Mouse (Mus musculus) stomach, embryonic 16.5 days (tissue): ENCODE data around the gene Il27ra. TPM values are rescaled to one million over a fixed set of nuclear protein-coding genes. Genes with fewer than 3 reads are reported as not detected.
A peak's percentile ranks its signal among the peaks of the same experiment; 100 is the strongest.

Experiments used
- ATAC-seq: fragments of 200-750 bp; cut with Nextera tagmentation; 2 replicates; pipeline ENCODE4 v1.8.0; 2017; ENCODE audit warnings: moderate number of reproducible peaks, moderate TSS enrichment; ENCODE audit not compliant: insufficient read depth, low FRiP score
- H3K27ac ChIP-seq: fragments of 300-500 bp; sonication (generic); 2 replicates; pipeline ENCODE4 v1.5.1; 2014; ENCODE audit warnings: low read length
- H3K27me3 ChIP-seq: fragments of 300-500 bp; sonication (generic); 2 replicates; pipeline ENCODE4 v1.6.1; 2014; ENCODE audit warnings: low read length, control low read depth, mixed read lengths; ENCODE audit not compliant: control insufficient read depth, insufficient read depth
- H3K36me3 ChIP-seq: fragments of 300-500 bp; sonication (generic); 2 replicates; pipeline ENCODE4 v1.6.1; 2014; ENCODE audit warnings: low read length; ENCODE audit not compliant: control insufficient read depth, insufficient read depth
- H3K4me1 ChIP-seq: fragments of 300-500 bp; sonication (generic); 2 replicates; pipeline ENCODE4 v1.6.1; 2014; ENCODE audit warnings: low read length, control low read depth, mixed read lengths; ENCODE audit not compliant: control insufficient read depth, insufficient read depth
- H3K4me2 ChIP-seq: fragments of 300-500 bp; sonication (generic); 2 replicates; pipeline ENCODE4 v1.6.1; 2014; ENCODE audit warnings: low read depth, low read length, mixed read lengths
- H3K4me3 ChIP-seq: fragments of 300-500 bp; sonication (generic); replicated peaks from 2 replicates; pipeline ENCODE4 v1.5.1; 2014; ENCODE audit warnings: mild to moderate bottlenecking, low read length
- H3K9ac ChIP-seq: fragments of 300-500 bp; sonication (generic); 2 replicates; pipeline ENCODE4 v1.6.1; 2014; ENCODE audit warnings: low read length
- H3K9me3 ChIP-seq: fragments of 300-500 bp; sonication (generic); replicated peaks from 2 replicates; pipeline ENCODE4 v1.6.1; 2016; ENCODE audit warnings: low read length, control low read depth; ENCODE audit not compliant: control insufficient read depth
- WGBS: fragments of 180-500 bp; shearing (Covaris S2); extraction: QIAGEN DNeasy Blood & Tissue Kit; methylation state at CpG from one replicate; pipeline ENCODE4 v1.1.7; 2014; 5-methylcytosine and 5-hydroxymethylcytosine counted together
- polyA plus RNA-seq: library from polyadenylated mRNA; unstranded; fragments of >200 nt; fragmentation: Nextera tagmentation; extraction: Ambion mirVana; gene quantifications from 2 replicates; pipeline ENCODE4 v1.2.1, GENCODE M21; 2015

The Il27ra gene
- polyA plus RNA-seq, 1 experiment from 2014 or later, result 1.3 TPM

DNA sequence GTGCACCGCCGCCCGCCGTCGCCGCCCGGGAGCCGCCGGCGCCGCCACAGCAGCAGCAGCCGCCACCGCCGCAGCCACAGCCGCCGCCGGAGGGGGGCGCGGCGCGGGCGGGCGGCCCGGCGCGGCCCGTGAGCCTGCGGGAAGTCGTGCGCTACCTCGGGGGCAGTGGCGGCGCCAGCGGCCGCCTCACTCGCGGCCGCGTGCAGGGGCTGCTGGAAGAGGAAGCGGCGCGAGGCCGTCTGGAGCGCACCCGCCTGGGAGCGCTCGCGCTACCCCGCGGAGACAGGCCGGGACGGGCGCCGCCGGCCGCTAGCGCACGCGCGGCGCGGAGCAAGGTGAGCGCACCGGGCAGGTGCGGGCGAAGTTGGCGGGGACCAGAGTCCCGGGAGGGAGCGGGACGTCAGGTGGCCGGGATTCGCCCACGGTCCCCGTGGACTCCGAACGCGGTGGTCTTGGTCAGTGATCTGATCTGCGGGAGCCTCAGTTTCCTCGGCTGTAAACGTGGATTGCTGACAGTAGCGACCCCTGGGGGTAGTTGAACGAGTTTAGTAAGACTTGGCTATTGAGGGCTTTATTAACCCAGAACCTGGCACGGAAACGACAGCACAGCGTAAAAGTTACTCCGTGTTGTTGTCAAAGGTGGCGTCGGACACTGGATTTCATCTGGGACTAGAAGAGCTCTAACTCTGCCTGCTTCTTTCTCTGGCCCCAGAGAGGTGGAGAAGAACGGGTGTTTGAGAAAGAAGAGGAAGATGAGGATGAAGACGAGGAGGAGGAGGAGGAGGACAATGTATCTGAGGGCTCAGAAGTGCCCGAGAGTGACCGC lies 43.9 kb downstream of the Il27ra start:
- peak overlapping the region; percentile 98 for H3K27ac ChIP-seq
- H3K36me3 ChIP-seq, result peaks cover 7% of the 10 kb centered on the region; the same call in 1 of the 2 replicates
- peak overlapping the region; percentile 83 for H3K4me3 ChIP-seq
- ATAC-seq, result no peak
- peak overlapping the region; percentile 84 for H3K4me2 ChIP-seq
- H3K4me1 ChIP-seq, result peaks cover 20% of the 10 kb centered on the region
- no peaks in the 10 kb centered on the region for H3K9me3 ChIP-seq
- 2% methylated on average over 69 of the region's 92 CpGs for WGBS
- H3K9ac ChIP-seq, result peak overlapping the region; percentile 89
- H3K27me3 ChIP-seq, result no peaks in the 10 kb centered on the region

DNA sequence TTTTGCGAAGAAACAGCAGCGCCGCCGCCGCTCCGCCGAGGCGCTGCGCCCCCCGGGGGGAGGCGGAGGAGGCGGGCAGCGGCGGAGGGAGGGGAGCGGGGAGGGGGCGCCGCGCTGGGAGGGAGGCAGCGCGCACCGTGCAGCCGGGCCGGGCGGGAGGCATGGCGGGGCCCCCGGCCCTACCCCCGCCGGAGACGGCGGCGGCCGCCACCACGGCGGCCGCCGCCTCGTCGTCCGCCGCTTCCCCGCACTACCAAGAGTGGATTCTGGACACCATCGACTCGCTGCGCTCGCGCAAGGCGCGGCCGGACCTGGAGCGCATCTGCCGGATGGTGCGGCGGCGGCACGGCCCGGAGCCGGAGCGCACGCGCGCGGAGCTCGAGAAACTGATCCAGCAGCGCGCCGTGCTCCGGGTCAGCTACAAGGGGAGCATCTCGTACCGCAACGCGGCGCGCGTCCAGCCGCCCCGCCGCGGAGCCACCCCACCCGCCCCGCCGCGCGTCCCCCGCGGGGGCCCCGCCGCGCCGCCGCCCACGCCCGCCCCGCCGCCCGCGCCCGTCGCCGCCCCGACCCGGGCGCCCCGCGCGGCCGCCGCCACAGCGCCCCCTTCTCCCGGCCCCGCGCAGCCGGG lies 44.8 kb downstream of the Il27ra start, which contains the start of gene Samd1:
Gene Samd1, plus strand, starts transcription at position 162 of the 631 bp plus-strand sequence.
- Histone ChIP-seq H3K4me3 (peak within 1 kb of the TSS; percentile 83), H3K9me3 (no peaks in the 10 kb centered on the region), H3K9ac (peak within 1 kb of the TSS; percentile 89), H3K36me3 (peaks cover 7% of the 10 kb centered on the region; the same call in 1 of the 2 replicates), H3K4me1 (peaks cover 20% of the 10 kb centered on the region), H3K4me2 (peak within 1 kb of the TSS; percentile 86), H3K27ac (peak within 1 kb of the TSS; percentile 98), H3K27me3 (no peaks in the 10 kb centered on the region)
- no peak for ATAC-seq
- WGBS, result under 1% methylated on average over 68 of the region's 112 CpGs

- ATAC-seq, result peak; percentile 91
- H3K36me3 ChIP-seq, result peaks cover 7% of the 10 kb centered on the region; the same call in 1 of the 2 replicates
- peaks cover 20% of the 10 kb centered on the region for H3K4me1 ChIP-seq
- H3K9ac ChIP-seq, result peak overlapping the region; percentile 89
- WGBS, result 2% methylated on average over 66 of the region's 103 CpGs
- H3K4me2 ChIP-seq, result peak overlapping the region; percentile 86
- no peaks in the 10 kb centered on the region for H3K9me3 ChIP-seq
- peak overlapping the region; percentile 98 for H3K27ac ChIP-seq
- no peaks in the 10 kb centered on the region for H3K27me3 ChIP-seq
- peak overlapping the region; percentile 83 for H3K4me3 ChIP-seq
These were observed 45.6 kb downstream of the Il27ra start for GRCm38 (mm10) chr8:83996567-83997505.

GRCm38 (mm10) chr8:83995973-83996372 lies 46.4 kb downstream of the Il27ra start:
- Histone ChIP-seq H3K9ac (no peak overlapping the region; the same call in 1 of the 2 replicates), H3K4me1 (peaks cover 16% of the 10 kb centered on the region), H3K27ac (no peak overlapping the region), H3K36me3 (0 out of 2 replicates have a peak, but pooled peaks cover 8% of the 10 kb centered on the region), H3K27me3 (no peaks in the 10 kb centered on the region), H3K4me3 (peak overlapping the region; percentile 83), H3K9me3 (no peaks in the 10 kb centered on the region), H3K4me2 (peak overlapping the region; percentile 86)
- WGBS, result 25% methylated on average over 12 of the region's 12 CpGs
- ATAC-seq, result no peak

DNA sequence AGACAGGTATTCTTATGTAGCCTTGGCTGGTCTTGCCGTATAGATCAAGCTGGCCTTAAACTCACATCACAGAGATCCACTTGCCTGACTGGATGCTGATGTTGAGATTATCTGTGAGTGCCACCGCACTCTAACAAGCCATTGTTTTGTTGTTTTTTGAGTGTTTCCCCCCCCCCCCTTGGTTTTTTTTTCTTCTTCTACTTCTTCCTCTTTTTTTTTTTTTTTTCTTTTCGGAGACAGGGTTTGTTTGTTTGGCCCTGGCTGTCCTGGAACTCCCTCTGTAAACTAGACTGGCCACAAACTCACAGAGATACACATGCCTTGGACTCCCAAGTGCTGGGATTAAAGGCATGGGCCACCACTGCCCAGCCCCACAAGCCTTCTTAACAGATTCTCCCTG lies 48.4 kb downstream of the Il27ra start:
- H3K4me3 ChIP-seq, result no peak overlapping the region
- WGBS, result 71% methylated on average over 3 of the region's 3 CpGs
- no peak overlapping the region for H3K4me2 ChIP-seq
- peaks cover 5% of the 10 kb centered on the region for H3K4me1 ChIP-seq
- H3K27me3 ChIP-seq, result no peaks in the 10 kb centered on the region
- 0 out of 2 replicates have a peak, but pooled peaks cover 3% of the 10 kb centered on the region for H3K36me3 ChIP-seq
- no peak overlapping the region for H3K9ac ChIP-seq
- no peaks in the 10 kb centered on the region for H3K9me3 ChIP-seq
- ATAC-seq, result no peak
- no peak overlapping the region for H3K27ac ChIP-seq

DNA sequence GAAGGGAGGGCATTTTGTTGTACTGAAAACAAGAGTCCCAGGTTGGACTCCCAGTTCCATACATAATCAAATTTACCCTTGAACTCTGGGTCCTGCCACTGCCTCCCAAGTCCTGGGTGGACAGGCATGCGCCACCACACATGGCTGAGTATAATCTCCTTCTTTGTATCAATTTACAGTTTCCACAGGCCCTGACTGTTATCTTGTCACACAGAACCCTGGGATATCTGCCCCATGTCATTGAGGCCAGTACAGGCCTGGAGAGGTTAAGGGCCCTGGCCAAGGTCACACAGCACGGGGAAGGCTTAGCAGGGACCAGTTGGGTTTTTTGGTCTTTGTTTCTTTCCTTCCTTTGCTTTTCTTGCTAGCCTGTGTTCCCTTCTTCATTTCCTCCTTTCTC lies 49.9 kb downstream of the Il27ra start:
- Histone ChIP-seq H3K4me2 (no peak overlapping the region), H3K9ac (no peak overlapping the region), H3K27me3 (no peaks in the 10 kb centered on the region), H3K27ac (no peak overlapping the region), H3K36me3 (peaks cover 5% of the 10 kb centered on the region; the same call in 1 of the 2 replicates), H3K4me3 (no peak overlapping the region), H3K4me1 (no peaks in the 10 kb centered on the region), H3K9me3 (no peaks in the 10 kb centered on the region)
- no peak for ATAC-seq
- 82% methylated on average over 2 of the region's 2 CpGs for WGBS

DNA sequence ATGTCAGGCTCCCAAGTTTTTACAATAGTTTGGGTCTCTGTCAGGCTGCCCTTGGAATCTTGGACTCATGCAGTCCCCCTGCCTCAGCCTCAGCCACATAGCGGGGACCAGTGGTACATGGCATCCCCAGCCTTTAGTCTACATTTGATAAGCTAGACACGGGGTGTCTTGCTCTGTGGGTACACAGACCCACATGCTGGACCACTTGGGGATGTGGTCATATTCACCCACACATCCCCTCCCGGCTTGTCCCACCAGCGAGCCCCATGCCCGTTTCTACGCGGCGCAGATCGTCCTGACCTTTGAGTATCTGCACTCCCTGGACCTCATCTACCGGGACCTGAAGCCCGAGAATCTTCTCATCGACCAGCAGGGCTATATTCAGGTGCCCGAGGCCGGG lies 52.2 kb downstream of the Il27ra start:
- Histone ChIP-seq H3K36me3 (peaks cover 18% of the 10 kb centered on the region), H3K27ac (no peak overlapping the region), H3K4me2 (no peak overlapping the region), H3K9me3 (no peaks in the 10 kb centered on the region), H3K27me3 (no peaks in the 10 kb centered on the region), H3K4me1 (no peaks in the 10 kb centered on the region), H3K4me3 (no peak overlapping the region), H3K9ac (no peak overlapping the region)
- WGBS, result 95% methylated on average over 14 of the region's 14 CpGs
- no peak for ATAC-seq

GRCm38 (mm10) chr8:83989243-83989642 lies 53.1 kb downstream of the Il27ra start:
- Histone ChIP-seq H3K36me3 (peaks cover 18% of the 10 kb centered on the region), H3K27me3 (no peaks in the 10 kb centered on the region)
- 83% methylated on average over 7 of the region's 7 CpGs for WGBS

More at GRCm38 (mm10) chr8:83989243-83989642, 53.1 kb downstream of the Il27ra start:
- ATAC-seq, result no peak
- no peak overlapping the region for H3K4me2 ChIP-seq
- no peak overlapping the region for H3K4me3 ChIP-seq
- H3K27ac ChIP-seq, result no peak overlapping the region
- no peaks in the 10 kb centered on the region for H3K4me1 ChIP-seq
- H3K9ac ChIP-seq, result no peak overlapping the region
- no peaks in the 10 kb centered on the region for H3K9me3 ChIP-seq
